ENCODE assay signal across 11 mouse cellular contexts in the genomic region with DNA sequence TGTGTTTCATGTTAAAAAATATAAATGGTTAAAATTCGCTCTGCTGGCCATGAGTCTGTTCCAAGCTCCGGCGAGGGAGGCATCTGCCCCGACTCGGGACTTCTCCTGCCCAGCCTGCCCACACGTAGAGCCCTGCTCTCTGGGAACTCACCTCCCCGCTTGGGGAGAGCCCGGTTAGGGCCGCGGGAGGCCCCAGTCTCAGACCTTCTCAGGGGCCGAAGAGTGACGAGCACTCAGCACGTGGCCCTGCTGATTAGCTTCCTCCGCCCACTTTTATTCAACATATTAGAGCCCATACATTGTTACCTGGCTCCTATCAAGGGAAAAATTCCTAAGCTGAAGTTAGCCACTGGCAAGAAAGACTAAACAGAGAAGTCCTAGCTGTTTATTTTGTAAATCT. TPM values are rescaled to one million over a fixed set of nuclear protein-coding genes. Genes with fewer than 3 reads are reported as not detected.
A peak's percentile ranks its signal among the peaks of the same experiment; 100 is the strongest.
DNase-seq lines count a peak whose midpoint lies in the region; ATAC-seq and TF ChIP-seq lines count a peak whose summit lies in the region.
"Had no signal": no experiment of that assay in that cellular context is flagged by ENCODE, and none has a peak within 500 bp of the region (broad histone marks: within the 10 kb centered on the region; RNA-seq: fewer than 3 reads in every experiment).

No protein-coding gene starts in this region.

- H3K27me3 ChIP-seq in MEL (ENCODE audit: control insufficient read depth in 1 of 2, insufficient read depth in 2 of 2, low read length in 2 of 2), result no peaks in the 10 kb centered on the region
- no peaks in the 10 kb centered on the region for H3K27me3 ChIP-seq in cerebellum, adult 2 months (ENCODE audit: control insufficient read depth, insufficient read depth, low read length)
- H3K27me3 ChIP-seq in forebrain, embryonic 12.5 days, result no peaks in the 10 kb centered on the region
- no peaks in the 10 kb centered on the region for H3K27me3 ChIP-seq in limb, embryonic 10.5 days (ENCODE audit: low read depth, poor library complexity, severe bottlenecking)
- H3K27me3 ChIP-seq: embryonic facial prominence, embryonic 15.5 days; neural tube, embryonic 13.5 days had no signal

- H3K9ac ChIP-seq in MEL (ENCODE audit: control insufficient read depth, low read depth, low read length, poor library complexity, severe bottlenecking), result no peak overlapping the region
- H3K9ac ChIP-seq in forebrain, embryonic 12.5 days, result no peak overlapping the region
- H3K9ac ChIP-seq: embryonic facial prominence, embryonic 15.5 days; neural tube, embryonic 13.5 days had no signal

- TF ChIP-seq EP300 in MEL (IDR thresholded peaks at IDR 0.05; ENCODE audit: low read depth in 1 of 2, low read length in 2 of 2), result no peak

- no peak for TF ChIP-seq CTCF in MEL (IDR thresholded peaks at IDR 0.05 in 2 of 3, conservative IDR thresholded peaks at IDR 0.05 in 1 of 3; ENCODE audit: control insufficient read depth in 1 of 3, insufficient read depth in 1 of 3, low read depth in 2 of 3, low read length in 3 of 3, poor library complexity in 1 of 3, severe bottlenecking in 1 of 3)
- no peak for TF ChIP-seq CTCF in cerebellum, adult 2 months (IDR thresholded peaks at IDR 0.05; ENCODE audit: borderline replicate concordance, insufficient read depth, low read depth, low read length)

- H3K4me3 ChIP-seq in MEL (ENCODE audit: control insufficient read depth in 1 of 2, insufficient read depth in 1 of 2, low read depth in 2 of 2, low read length in 2 of 2), result no peak overlapping the region
- H3K4me3 ChIP-seq in cerebellum, adult 2 months (replicated peaks; ENCODE audit: insufficient read depth, low read depth, low read length), result no peak overlapping the region
- H3K4me3 ChIP-seq in forebrain, embryonic 12.5 days (replicated peaks), result no peak overlapping the region
- no peak overlapping the region for H3K4me3 ChIP-seq in limb, embryonic 10.5 days
- H3K4me3 ChIP-seq: embryonic facial prominence, embryonic 15.5 days; neural tube, embryonic 13.5 days had no signal

- no peaks in the 10 kb centered on the region for H3K9me3 ChIP-seq in MEL (replicated peaks; ENCODE audit: insufficient read depth, low read length)
- H3K9me3 ChIP-seq in forebrain, embryonic 12.5 days, result peaks cover 28% of the 10 kb centered on the region
- peaks cover 14% of the 10 kb centered on the region for H3K9me3 ChIP-seq in limb, embryonic 10.5 days (replicated peaks)

- H3K27ac ChIP-seq in MEL (ENCODE audit: control insufficient read depth, low read depth, low read length), result no peak overlapping the region
- H3K27ac ChIP-seq in cerebellum, adult 2 months (ENCODE audit: insufficient read depth, low read length), result no peak overlapping the region
- H3K27ac ChIP-seq in forebrain, embryonic 12.5 days, result no peak overlapping the region
- no peak overlapping the region for H3K27ac ChIP-seq in limb, embryonic 10.5 days
- H3K27ac ChIP-seq: embryonic facial prominence, embryonic 15.5 days; neural tube, embryonic 13.5 days had no signal

- no peaks in the 10 kb centered on the region for H3K36me3 ChIP-seq in MEL (ENCODE audit: control insufficient read depth in 1 of 2, insufficient read depth in 2 of 2, low read length in 2 of 2)
- no peaks in the 10 kb centered on the region for H3K36me3 ChIP-seq in forebrain, embryonic 12.5 days (replicated peaks)
- no peaks in the 10 kb centered on the region for H3K36me3 ChIP-seq in limb, embryonic 10.5 days
- H3K36me3 ChIP-seq: embryonic facial prominence, embryonic 15.5 days; neural tube, embryonic 13.5 days had no signal

- no peak for ATAC-seq in forebrain, embryonic 12.5 days (ENCODE audit: low FRiP score)

- H3K4me2 ChIP-seq in forebrain, embryonic 12.5 days, result no peak overlapping the region
- H3K4me2 ChIP-seq: embryonic facial prominence, embryonic 15.5 days; neural tube, embryonic 13.5 days had no signal

- WGBS in cerebellum, adult 2 months, result 87% methylated on average over 14 of the region's 14 CpGs
- WGBS in forebrain, embryonic 12.5 days, result 90% methylated on average over 14 of the region's 14 CpGs
- WGBS in limb, embryonic 10.5 days, result 88% methylated on average over 14 of the region's 14 CpGs

- TF ChIP-seq POLR2A in MEL (IDR thresholded peaks at IDR 0.05; ENCODE audit: control insufficient read depth in 1 of 2, insufficient read depth in 1 of 2, low read depth in 1 of 2, low read length in 2 of 2, poor library complexity in 1 of 2), result no peak
- no peak for TF ChIP-seq POLR2A in cerebellum, adult 2 months (IDR thresholded peaks at IDR 0.05; ENCODE audit: borderline replicate concordance, insufficient read depth, low read length)

- H3K79me2 ChIP-seq in MEL (ENCODE audit: control insufficient read depth, insufficient read depth, low read length, poor library complexity), result no peaks in the 10 kb centered on the region

- DNase-seq in frontal cortex, postnatal 36 days (ENCODE audit: low spot score in 2 of 2), result peak; percentile 1 to 3
- DNase-seq in frontal cortex, postnatal 14 days (ENCODE audit: low spot score in 2 of 2), result no peak
- peak; percentile 84 for DNase-seq in MEL (ENCODE audit: low read depth, low spot score)
- DNase-seq in cerebellum, adult 2 months, result peak; percentile 33 to 67
- peak; percentile 25 for DNase-seq in kidney, adult 9 months
- peak; percentile 34 for DNase-seq in lung, postnatal 36 days
- no peak for DNase-seq in limb, embryonic 10.5 days (ENCODE audit: low spot score)

- no peaks in the 10 kb centered on the region for H3K4me1 ChIP-seq in MEL (ENCODE audit: control insufficient read depth in 1 of 2, insufficient read depth in 2 of 2, low read length in 2 of 2)
- H3K4me1 ChIP-seq in cerebellum, adult 2 months (ENCODE audit: control insufficient read depth, insufficient read depth, low read length), result no peaks in the 10 kb centered on the region
- H3K4me1 ChIP-seq in forebrain, embryonic 12.5 days, result no peaks in the 10 kb centered on the region
- H3K4me1 ChIP-seq in limb, embryonic 10.5 days, result no peaks in the 10 kb centered on the region
- H3K4me1 ChIP-seq: embryonic facial prominence, embryonic 15.5 days; neural tube, embryonic 13.5 days had no signal

- no peak for TF ChIP-seq RAD21 in MEL (IDR thresholded peaks at IDR 0.05; ENCODE audit: low read depth, low read length)

TF ChIP-seq in MEL, 35 proteins besides CTCF, POLR2A, EP300 and RAD21:
- TF ChIP-seq USF1 (IDR thresholded peaks at IDR 0.05; ENCODE audit: low read depth, low read length) (0 out of 2 replicates have a peak, but pooled peaks have one; percentile 15), RCOR1 (IDR thresholded peaks at IDR 0.05; ENCODE audit: low read depth, low read length) (no peak)

RNA-seq across cellular contexts. Expression of a gene that starts 51.0 kb away (rescaled TPM):
- total RNA-seq in MEL (2012; rRNA removed), result not detected in 2 replicates
- polyA plus RNA-seq in MEL (2012; ENCODE audit: insufficient read depth in 1 of 2, insufficient read length in 2 of 2, low read depth in 1 of 2, low replicate concordance in 2 of 2, missing spikeins in 1 of 2), result not detected
- not detected in 2 replicates for polyA plus RNA-seq in cerebellum, adult 2 months (2012; rRNA removed)
- not detected in 2 replicates for polyA plus RNA-seq in forebrain, embryonic 12.5 days (2016; fragmentation: Nextera tagmentation; extraction: Ambion mirVana)
- polyA plus RNA-seq in limb, embryonic 10.5 days (2016; fragmentation: Nextera tagmentation; extraction: Ambion mirVana), result not detected in 2 replicates
- total RNA-seq: left cerebral cortex, adult 8-10 months had no signal
- polyA plus RNA-seq: embryonic facial prominence, embryonic 15.5 days; neural tube, embryonic 13.5 days had no signal

RNA-seq across cellular contexts. Expression of a gene that starts 54.3 kb away (rescaled TPM):
- not detected in 2 replicates for total RNA-seq in MEL (2012; rRNA removed)
- not detected for polyA plus RNA-seq in MEL (2012; ENCODE audit: insufficient read depth in 1 of 2, insufficient read length in 2 of 2, low read depth in 1 of 2, low replicate concordance in 2 of 2, missing spikeins in 1 of 2)
- polyA plus RNA-seq in cerebellum, adult 2 months (2012; rRNA removed), result 0.18 TPM in 1 of 2 replicates, not detected in the other
- not detected in 2 replicates for polyA plus RNA-seq in forebrain, embryonic 12.5 days (2016; fragmentation: Nextera tagmentation; extraction: Ambion mirVana)
- not detected in 2 replicates for polyA plus RNA-seq in limb, embryonic 10.5 days (2016; fragmentation: Nextera tagmentation; extraction: Ambion mirVana)
- polyA plus RNA-seq: neural tube, embryonic 13.5 days had no signal

Comparison
In these comparisons a context has a peak if more than half of its experiments do, and no peak if none do; other contexts are left out.
1. DNase-seq: peak in frontal cortex, postnatal 36 days (2 of 2), MEL (single experiment), cerebellum, adult 2 months (2 of 2), kidney, adult 9 months (single experiment) and lung, postnatal 36 days (single experiment); none in frontal cortex, postnatal 14 days (0 of 2) and limb, embryonic 10.5 days (single experiment).